Mouse (Mus musculus): Measurements from ENCODE around the gene Chaf1a.

GRCm38 (mm10) chr17:56072243-56072642, 32.0 kb downstream of the Chaf1a start:
- TF ChIP-seq CTCF (IDR thresholded peaks at IDR 0.05; ENCODE audit: low read depth): no peak
- no peak for TF ChIP-seq EP300 (optimal IDR thresholded peaks at IDR 0.05)
